Mouse (Mus musculus) liver, embryonic 11.5 days (tissue): ENCODE measurements around the gene Gemin4. TPM values are rescaled to one million over a fixed set of nuclear protein-coding genes. Genes with fewer than 3 reads are reported as not detected.
"Not testable (repeated sequence)": the region's sequence is repeated elsewhere in the genome, so short reads cannot be mapped to it uniquely, and the experiment has no call there.

ENCODE experiments used
- ATAC-seq: fragments of 200-750 bp; cut with Nextera tagmentation; replicated peaks from 2 replicates; pipeline ENCODE4 v1.8.0; 2017; ENCODE audit warnings: moderate number of reproducible peaks, mild to moderate bottlenecking, moderate TSS enrichment, moderate library complexity; ENCODE audit not compliant: low FRiP score
- DNase-seq: peaks from one replicate; pipeline ENCODE4 v3.0.0-alpha.2; 2017; ENCODE audit warnings: low spot score
- H3K27ac ChIP-seq: fragments of 300-500 bp; sonication (generic); 2 replicates; pipeline ENCODE4 v1.5.1; 2014; ENCODE audit warnings: mild to moderate bottlenecking, low read depth, low read length, control low read depth
- H3K27me3 ChIP-seq: fragments of 300-500 bp; sonication (generic); replicated peaks from 2 replicates; pipeline ENCODE4 v1.6.1; 2014; ENCODE audit warnings: low read length, mixed read lengths; ENCODE audit not compliant: control insufficient read depth, insufficient read depth
- H3K36me3 ChIP-seq: fragments of 300-500 bp; sonication (generic); 2 replicates; pipeline ENCODE4 v1.6.1; 2014; ENCODE audit warnings: mild to moderate bottlenecking, low read length, moderate library complexity, mixed read lengths; ENCODE audit not compliant: control insufficient read depth, insufficient read depth
- H3K4me1 ChIP-seq: fragments of 300-500 bp; sonication (generic); replicated peaks from 2 replicates; pipeline ENCODE4 v1.6.1; 2014; ENCODE audit warnings: low read length, mixed read lengths; ENCODE audit not compliant: control insufficient read depth, insufficient read depth
- H3K4me2 ChIP-seq: fragments of 300-500 bp; sonication (generic); 2 replicates; pipeline ENCODE4 v1.6.1; 2014; ENCODE audit warnings: mild to moderate bottlenecking, control low read depth, moderate library complexity
- H3K4me3 ChIP-seq: fragments of 300-500 bp; sonication (generic); 2 replicates; pipeline ENCODE4 v1.5.1; 2014; ENCODE audit warnings: low read depth, low read length, control low read depth
- H3K9ac ChIP-seq: fragments of 300-500 bp; sonication (generic); 2 replicates; pipeline ENCODE4 v1.6.1; 2014; ENCODE audit warnings: low read depth, low read length, control low read depth
- H3K9me3 ChIP-seq: fragments of 300-500 bp; sonication (generic); 2 replicates; pipeline ENCODE4 v1.6.1; 2016; ENCODE audit warnings: low read length, inconsistent platforms, mixed read lengths; ENCODE audit not compliant: control insufficient read depth
- WGBS: fragments of 180-500 bp; shearing (Covaris S2); extraction: QIAGEN DNeasy Blood & Tissue Kit; methylation state at CpG from one replicate; pipeline ENCODE4 v1.1.7; 2014; 5-methylcytosine and 5-hydroxymethylcytosine counted together
- polyA plus RNA-seq: library from polyadenylated mRNA; unstranded; fragments of >200 nt; fragmentation: Nextera tagmentation; extraction: Ambion mirVana; gene quantifications from 2 replicates; pipeline ENCODE4 v1.2.1, GENCODE M21; 2014

The Gemin4 gene
- polyA plus RNA-seq, 1 experiment from 2014 or later, result 50.2 TPM

DNA sequence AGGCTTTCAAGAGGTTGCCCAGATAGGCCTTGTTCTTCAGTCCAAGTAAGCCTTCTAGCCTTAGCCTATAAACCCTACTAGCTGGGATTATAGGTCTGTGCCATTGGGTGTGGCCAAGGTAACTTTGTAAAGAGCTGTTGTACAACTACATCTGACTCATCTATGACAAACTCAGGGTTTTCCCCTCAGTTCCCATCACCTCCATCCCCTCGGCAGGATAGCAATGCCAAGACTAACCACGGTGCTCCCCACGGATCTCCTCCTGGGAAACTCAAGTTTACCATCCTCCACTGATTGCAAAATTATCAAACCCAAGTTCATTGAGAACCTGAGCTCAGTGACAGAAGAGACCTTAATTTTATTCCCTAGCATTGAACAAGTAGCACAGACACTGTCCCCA lies 18.7 kb upstream of the Gemin4 start:
- peaks cover 22% of the 10 kb centered on the region for H3K36me3 ChIP-seq
- no peaks in the 10 kb centered on the region for H3K27me3 ChIP-seq
- no peak overlapping the region for H3K4me2 ChIP-seq
- WGBS, result 93% methylated on average over 3 of the region's 3 CpGs
- no peaks in the 10 kb centered on the region for H3K4me1 ChIP-seq
- H3K4me3 ChIP-seq, result no peak overlapping the region
- ATAC-seq, result no peak
- DNase-seq, result no peak
- H3K9me3 ChIP-seq, result no peaks in the 10 kb centered on the region
- H3K9ac ChIP-seq, result no peak overlapping the region
- no peak overlapping the region for H3K27ac ChIP-seq

DNA sequence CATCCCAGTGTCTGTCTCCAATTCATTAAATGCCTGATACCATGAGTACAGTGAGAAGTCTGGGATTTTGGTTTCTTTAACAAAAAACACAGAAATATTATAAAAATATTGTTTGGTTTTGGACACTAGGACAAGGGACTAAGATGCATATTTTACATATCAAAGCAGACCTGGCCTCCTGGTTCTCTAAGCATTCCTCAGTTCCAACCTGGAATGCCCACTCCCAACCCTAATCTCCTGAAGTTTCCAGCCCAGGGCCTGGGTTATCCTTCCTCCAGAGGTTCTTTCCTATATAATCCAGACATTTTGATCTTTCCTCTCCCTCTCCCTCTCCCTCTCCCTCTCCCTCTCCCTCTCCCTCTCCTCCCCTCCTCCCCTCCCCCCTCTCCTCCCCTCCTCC lies 7.6 kb upstream of the Gemin4 start:
- no peak for DNase-seq
- no peak overlapping the region for H3K9ac ChIP-seq
- H3K9me3 ChIP-seq, result no peaks in the 10 kb centered on the region

DNA sequence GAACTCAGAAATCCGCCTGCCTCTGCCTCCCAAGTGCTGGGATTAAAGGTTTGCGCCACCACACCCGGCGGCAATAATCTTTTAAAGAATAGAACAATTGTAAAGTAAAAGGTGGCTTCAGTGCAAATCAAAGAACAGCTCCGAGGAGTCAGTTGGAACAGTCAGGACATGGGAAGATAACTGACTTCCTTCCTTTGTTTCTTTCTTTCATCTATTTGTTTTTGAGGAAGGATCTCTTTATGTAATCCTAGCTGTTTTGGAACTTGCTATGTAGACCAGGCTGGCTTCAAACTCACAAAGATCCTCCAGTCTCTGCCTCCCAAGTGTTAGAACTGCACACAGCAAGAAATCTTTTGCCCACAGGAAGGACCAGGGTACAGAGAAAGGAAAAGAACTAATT lies 7.2 kb upstream of the Gemin4 start:
- DNase-seq (no peak), ATAC-seq (no peak)
- Histone ChIP-seq H3K9ac (no peak overlapping the region), H3K9me3 (no peaks in the 10 kb centered on the region), H3K27me3 (no peaks in the 10 kb centered on the region), H3K27ac (no peak overlapping the region), H3K4me1 (no peaks in the 10 kb centered on the region), H3K4me2 (no peak overlapping the region), H3K4me3 (no peak overlapping the region), H3K36me3 (peaks cover 13% of the 10 kb centered on the region; the same call in 1 of the 2 replicates)
- WGBS, result 92% methylated on average over 5 of the region's 5 CpGs

More for the DNA sequence above, 7.6 kb upstream of the Gemin4 start:
- H3K4me1 ChIP-seq, result no peaks in the 10 kb centered on the region
- no peak overlapping the region for H3K27ac ChIP-seq
- no peak overlapping the region for H3K4me2 ChIP-seq
- no peak overlapping the region for H3K4me3 ChIP-seq
- peaks cover 11% of the 10 kb centered on the region; the same call in 1 of the 2 replicates for H3K36me3 ChIP-seq
- no peaks in the 10 kb centered on the region for H3K27me3 ChIP-seq
- ATAC-seq, result no peak

DNA sequence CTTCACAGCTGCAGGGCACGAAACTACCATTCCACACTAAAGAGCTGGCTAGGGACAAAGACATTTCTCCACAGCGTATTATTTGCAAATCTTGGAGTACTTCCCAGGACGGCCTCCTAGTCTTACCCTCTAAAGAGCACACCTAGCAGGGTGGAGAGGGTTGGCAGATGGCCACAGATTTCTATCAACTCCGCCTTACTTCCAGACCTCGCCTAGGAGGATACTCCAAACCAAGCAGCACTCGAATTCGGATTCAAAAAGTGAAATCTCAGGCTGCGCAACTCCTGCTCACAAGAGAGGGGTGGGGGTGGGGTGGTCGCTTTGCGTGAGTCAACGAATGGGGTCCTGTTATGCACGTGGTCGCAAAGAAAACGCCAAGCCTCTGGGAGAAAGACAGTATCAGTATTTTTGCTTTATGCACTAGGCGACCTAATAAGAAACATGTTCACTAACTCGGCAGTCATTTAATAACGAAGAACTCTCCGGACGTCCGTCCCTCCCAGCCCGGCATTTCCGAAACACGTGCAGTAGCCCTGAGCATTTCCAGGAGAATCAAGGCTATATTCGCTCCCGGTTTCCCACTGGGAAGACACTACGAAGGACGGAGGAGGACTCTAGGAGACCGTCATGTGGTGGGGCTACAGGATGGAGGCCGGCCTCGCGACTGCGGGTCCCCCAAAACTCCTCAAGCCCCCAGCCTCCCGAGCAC lies 629 bp downstream of the Gemin4 start:
- H3K27ac ChIP-seq, result peak overlapping the region; percentile 64
- ATAC-seq (peak; percentile 3), DNase-seq (peak; percentile 57)
- peak overlapping the region; percentile 89 for H3K9ac ChIP-seq
- WGBS, result 3% methylated on average over 33 of the region's 33 CpGs
- no peaks in the 10 kb centered on the region for H3K9me3 ChIP-seq
- peaks cover 25% of the 10 kb centered on the region; the same call in 1 of the 2 replicates for H3K36me3 ChIP-seq
- peak overlapping the region; percentile 84 for H3K4me2 ChIP-seq
- peak overlapping the region; percentile 68 for H3K4me3 ChIP-seq
- no peaks in the 10 kb centered on the region for H3K27me3 ChIP-seq
- H3K4me1 ChIP-seq, result peaks cover 14% of the 10 kb centered on the region

DNA sequence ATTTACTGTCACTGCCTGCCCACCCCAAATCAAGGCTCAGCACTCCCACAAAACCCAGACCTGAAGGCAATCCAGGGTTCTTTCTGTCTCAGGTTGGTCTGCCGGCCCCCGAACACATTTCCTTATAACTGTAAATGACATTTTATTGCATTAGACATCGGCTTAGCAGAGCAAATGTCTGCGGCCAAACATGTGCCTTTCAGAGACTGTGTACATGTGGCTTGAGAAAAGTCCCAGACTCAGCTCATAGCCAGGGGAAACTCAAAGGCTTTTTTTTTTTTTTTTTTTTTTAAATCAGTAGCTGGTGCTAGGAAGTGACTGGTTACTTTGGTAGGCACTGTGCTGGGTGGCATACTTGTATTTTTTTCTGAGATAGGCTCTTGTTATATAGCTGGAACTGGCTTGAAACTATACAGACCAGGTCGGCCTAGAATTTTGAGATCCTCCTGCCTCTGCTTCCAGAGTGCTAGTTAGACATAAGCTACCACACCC lies 1.4 kb downstream of the Gemin4 start:
- Histone ChIP-seq H3K4me2 (peak overlapping the region; percentile 84), H3K4me1 (peaks cover 14% of the 10 kb centered on the region), H3K36me3 (peaks cover 24% of the 10 kb centered on the region; the same call in 1 of the 2 replicates), H3K27ac (no peak overlapping the region; the same call in 1 of the 2 replicates), H3K27me3 (no peaks in the 10 kb centered on the region), H3K4me3 (peak overlapping the region; percentile 68), H3K9ac (peak overlapping the region; percentile 89), H3K9me3 (no peaks in the 10 kb centered on the region)
- WGBS, result 82% methylated on average over 5 of the region's 5 CpGs
- ATAC-seq (no peak), DNase-seq (no peak)

DNA sequence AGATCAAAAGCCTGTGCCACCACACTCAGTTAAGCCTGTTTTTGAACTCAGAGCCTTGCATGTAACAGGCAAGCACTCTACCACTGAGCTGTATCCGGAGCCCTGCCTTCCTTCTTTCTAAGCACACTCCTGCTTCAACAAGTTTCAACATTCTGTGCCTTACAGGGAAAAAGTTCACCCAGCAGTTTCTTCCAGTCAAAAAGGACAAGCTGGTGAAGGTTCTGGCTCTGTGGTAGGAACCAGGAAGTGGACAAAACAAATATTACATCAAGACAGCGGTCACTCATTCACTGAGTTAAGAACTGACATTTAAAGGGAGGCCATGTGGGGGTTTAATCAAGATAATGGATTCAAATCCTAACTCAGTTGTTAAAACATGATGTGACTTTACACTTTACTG lies 2.5 kb downstream of the Gemin4 start:
- H3K4me2 ChIP-seq, result no peak overlapping the region
- H3K4me1 ChIP-seq, result peaks cover 14% of the 10 kb centered on the region
- DNase-seq (no peak), ATAC-seq (no peak)
- no peak overlapping the region for H3K4me3 ChIP-seq
- no peak overlapping the region for H3K9ac ChIP-seq
- no peaks in the 10 kb centered on the region for H3K27me3 ChIP-seq
- 85% methylated on average over 2 of the region's 2 CpGs for WGBS
- H3K9me3 ChIP-seq, result no peaks in the 10 kb centered on the region
- H3K27ac ChIP-seq, result no peak overlapping the region
- H3K36me3 ChIP-seq, result peaks cover 22% of the 10 kb centered on the region; the same call in 1 of the 2 replicates

DNA sequence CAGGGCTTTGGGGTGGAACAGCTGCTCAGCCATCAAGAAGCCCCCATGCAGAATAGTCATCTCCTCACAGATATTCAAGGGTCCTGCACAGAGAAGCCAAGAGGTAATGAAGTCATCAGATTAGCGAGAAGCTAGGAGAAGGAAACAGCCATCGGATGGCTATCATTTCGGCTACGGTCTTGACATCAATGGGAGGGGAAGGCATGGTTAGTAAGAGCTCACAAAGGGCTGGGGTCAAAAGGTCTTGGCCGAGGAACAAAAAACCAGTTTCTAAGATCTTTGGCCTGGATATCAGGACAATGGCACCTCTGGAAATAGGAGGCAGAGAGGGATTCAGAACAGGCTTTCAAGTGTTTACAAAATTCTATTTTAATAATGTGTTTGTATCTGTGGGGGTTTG lies 3.6 kb downstream of the Gemin4 start:
- H3K4me1 ChIP-seq, result peaks cover 14% of the 10 kb centered on the region
- no peaks in the 10 kb centered on the region for H3K27me3 ChIP-seq
- H3K9ac ChIP-seq, result no peak overlapping the region
- no peaks in the 10 kb centered on the region for H3K9me3 ChIP-seq
- no peak overlapping the region for H3K27ac ChIP-seq
- H3K4me3 ChIP-seq, result no peak overlapping the region
- no peak for ATAC-seq
- 89% methylated on average over 5 of the region's 5 CpGs for WGBS
- H3K4me2 ChIP-seq, result no peak overlapping the region
- peaks cover 22% of the 10 kb centered on the region; the same call in 1 of the 2 replicates for H3K36me3 ChIP-seq
- DNase-seq, result no peak

DNA sequence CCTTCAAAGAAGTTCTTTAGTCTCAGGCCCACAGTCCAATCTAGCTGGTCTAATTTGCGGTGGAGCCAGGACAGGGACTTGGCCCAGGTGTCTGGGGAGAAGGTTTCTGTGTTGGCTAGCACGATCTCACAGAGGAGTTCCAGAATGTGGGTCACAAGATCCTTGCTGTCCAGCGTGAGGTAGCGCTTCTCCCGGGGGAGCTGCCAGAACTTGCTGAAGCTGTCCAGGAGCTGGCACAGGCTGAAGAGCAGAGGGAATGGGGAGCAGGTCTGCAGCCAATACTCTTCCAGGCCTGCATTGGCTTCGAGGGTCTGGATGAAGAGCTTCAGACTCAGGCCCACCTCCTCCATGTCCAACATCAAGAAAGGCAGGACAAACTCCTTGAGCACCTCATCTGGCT lies 5.9 kb downstream of the Gemin4 start:
- WGBS, result 93% methylated on average over 3 of the region's 6 CpGs
- not testable (repeated sequence) for ATAC-seq, H3K4me2 ChIP-seq, H3K27me3 ChIP-seq, H3K4me3 ChIP-seq, H3K4me1 ChIP-seq, H3K9me3 ChIP-seq, H3K9ac ChIP-seq, DNase-seq, H3K27ac ChIP-seq
- peaks cover 22% of the 10 kb centered on the region; the same call in 1 of the 2 replicates for H3K36me3 ChIP-seq
